In the genomic region with DNA sequence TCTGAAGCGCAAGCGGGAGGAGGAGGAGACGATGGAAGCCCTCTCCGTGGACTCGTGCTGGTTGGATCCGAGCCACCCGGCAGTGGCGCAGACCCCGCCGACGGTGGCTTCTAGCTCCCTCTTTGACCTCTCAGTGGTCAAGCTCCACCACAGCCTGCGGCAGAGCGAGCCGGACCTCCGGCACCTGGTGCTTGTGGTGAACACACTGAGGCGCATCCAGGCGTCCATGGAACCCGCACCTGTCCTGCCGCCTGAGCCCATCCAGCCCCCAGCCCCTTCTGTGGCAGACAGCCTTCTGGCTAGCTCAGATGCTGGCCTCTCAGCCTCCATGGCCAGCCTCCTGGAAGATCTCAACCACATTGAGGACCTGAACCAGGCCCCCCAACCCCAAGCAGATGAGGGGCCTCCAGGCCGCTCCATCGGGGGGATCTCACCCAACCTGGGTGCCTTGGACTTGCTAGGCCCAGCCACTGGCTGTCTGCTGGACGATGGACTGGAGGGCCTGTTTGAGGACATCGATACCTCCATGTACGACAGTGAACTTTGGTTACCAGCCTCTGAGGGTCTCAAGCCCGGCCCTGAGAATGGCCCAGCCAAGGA, we compare ENCODE assay signal across 10 mouse cellular contexts. TPM values are rescaled to one million over a fixed set of nuclear protein-coding genes. Genes with fewer than 3 reads are reported as not detected.
A peak's percentile ranks its signal among the peaks of the same experiment; 100 is the strongest.
DNase-seq lines count a peak whose midpoint lies in the region; ATAC-seq and TF ChIP-seq lines count a peak whose summit lies in the region.
"Had no signal": no experiment of that assay in that cellular context is flagged by ENCODE, and none has a peak within 500 bp of the region (broad histone marks: within the 10 kb centered on the region; RNA-seq: fewer than 3 reads in every experiment).

No protein-coding gene starts in this region.

- H3K9ac ChIP-seq in liver, embryonic 11.5 days (ENCODE audit: low read depth, low read length): peak overlapping the region; percentile 68; the same call in 1 of the 2 replicates
- H3K9ac ChIP-seq in liver, embryonic 15.5 days: peak overlapping the region; percentile 80; the same call in 1 of the 2 replicates
- H3K9ac ChIP-seq: hindbrain, embryonic 13.5 days; neural tube, embryonic 13.5 days had no signal

- H3K36me3 ChIP-seq in liver, embryonic 11.5 days (ENCODE audit: control insufficient read depth, insufficient read depth, low read length): peaks cover 8% of the 10 kb centered on the region; the same call in 1 of the 2 replicates
- H3K36me3 ChIP-seq in embryonic facial prominence, embryonic 10.5 days (replicated peaks): peaks cover 10% of the 10 kb centered on the region
- H3K36me3 ChIP-seq in liver, embryonic 15.5 days (replicated peaks): peaks cover 18% of the 10 kb centered on the region
- H3K36me3 ChIP-seq: hindbrain, embryonic 13.5 days; neural tube, embryonic 13.5 days had no signal

- no peak for ATAC-seq in liver, embryonic 11.5 days (replicated peaks; ENCODE audit: low FRiP score)
- ATAC-seq in liver, embryonic 15.5 days (ENCODE audit: insufficient read depth): no peak
- ATAC-seq in megakaryocyte-erythroid progenitor cell, adult 5-6 weeks (replicated peaks; ENCODE audit: low FRiP score, low TSS enrichment, poor library complexity, severe bottlenecking): no peak

- peak overlapping the region; percentile 71 for H3K4me3 ChIP-seq in gastrocnemius, adult 2 months
- no peak overlapping the region for H3K4me3 ChIP-seq in liver, embryonic 11.5 days (ENCODE audit: low read depth, low read length)
- peak overlapping the region; percentile 11; the same call in 1 of the 2 replicates for H3K4me3 ChIP-seq in embryonic facial prominence, embryonic 10.5 days
- peak overlapping the region; percentile 63 for H3K4me3 ChIP-seq in liver, embryonic 15.5 days (replicated peaks)
- H3K4me3 ChIP-seq: hindbrain, embryonic 13.5 days had no signal

- intact Hi-C loops in gastrocnemius, adult 2 months (cut with DNase I): no loop called here

- H3K4me1 ChIP-seq in liver, embryonic 11.5 days (replicated peaks; ENCODE audit: control insufficient read depth, insufficient read depth, low read length): peaks cover 40% of the 10 kb centered on the region
- peaks cover 51% of the 10 kb centered on the region for H3K4me1 ChIP-seq in embryonic facial prominence, embryonic 10.5 days
- H3K4me1 ChIP-seq in liver, embryonic 15.5 days (replicated peaks): peaks cover 81% of the 10 kb centered on the region

- no peak for TF ChIP-seq CTCF in gastrocnemius, adult 2 months (IDR thresholded peaks at IDR 0.05)

- 91% methylated on average over 25 of the region's 25 CpGs for WGBS in liver, embryonic 11.5 days
- 92% methylated on average over 25 of the region's 25 CpGs for WGBS in embryonic facial prominence, embryonic 10.5 days
- WGBS in liver, embryonic 15.5 days (ENCODE audit: insufficient replicate concordance): 85% methylated on average over 25 of the region's 25 CpGs

- peak overlapping the region; percentile 98 for H3K27ac ChIP-seq in gastrocnemius, adult 2 months
- peak overlapping the region; percentile 96; the same call in 1 of the 2 replicates for H3K27ac ChIP-seq in liver, embryonic 11.5 days (ENCODE audit: low read depth, low read length)
- peak overlapping the region; percentile 93 for H3K27ac ChIP-seq in embryonic facial prominence, embryonic 10.5 days (replicated peaks)
- H3K27ac ChIP-seq in liver, embryonic 15.5 days (replicated peaks): peak overlapping the region; percentile 95
- H3K27ac ChIP-seq: hindbrain, embryonic 13.5 days had no signal

- no peaks in the 10 kb centered on the region for H3K9me3 ChIP-seq in liver, embryonic 11.5 days (ENCODE audit: control insufficient read depth, low read length)
- no peaks in the 10 kb centered on the region for H3K9me3 ChIP-seq in embryonic facial prominence, embryonic 10.5 days
- no peaks in the 10 kb centered on the region for H3K9me3 ChIP-seq in liver, embryonic 15.5 days (replicated peaks)
- H3K9me3 ChIP-seq: hindbrain, embryonic 13.5 days; neural tube, embryonic 13.5 days had no signal

- H3K27me3 ChIP-seq in liver, embryonic 11.5 days (replicated peaks; ENCODE audit: control insufficient read depth, insufficient read depth, low read length): no peaks in the 10 kb centered on the region
- H3K27me3 ChIP-seq in embryonic facial prominence, embryonic 10.5 days (replicated peaks; ENCODE audit: low read depth, poor library complexity, severe bottlenecking): peaks cover 7% of the 10 kb centered on the region
- no peaks in the 10 kb centered on the region for H3K27me3 ChIP-seq in liver, embryonic 15.5 days

- H3K4me2 ChIP-seq in liver, embryonic 11.5 days: peak overlapping the region; percentile 78
- peak overlapping the region; percentile 91 for H3K4me2 ChIP-seq in liver, embryonic 15.5 days

- DNase-seq in gastrocnemius, adult 2 months: no peak
- no peak for DNase-seq in gastrocnemius, adult 18-20 months (ENCODE audit: low spot score)
- DNase-seq in liver, embryonic 11.5 days (ENCODE audit: low spot score): no peak
- DNase-seq in liver: no peak
- no peak for DNase-seq in embryonic facial prominence, embryonic 10.5 days (ENCODE audit: low spot score)
- DNase-seq in left cerebral cortex, adult 11 months (ENCODE audit: low spot score): no peak

RNA-seq across cellular contexts. Expression of gene Sertad1, which starts 2.7 kb away (rescaled TPM):
- 1 to 10 TPM; 5.5 to 9.1 TPM for total RNA-seq in gastrocnemius, adult 2 months (2021)
- 1 to 10 TPM; 6.9 to 8.4 TPM for total RNA-seq in gastrocnemius, adult 18-20 months (2021)
- 23.0 and 24.3 TPM in 2 replicates for polyA plus RNA-seq in liver, embryonic 11.5 days (2014; fragmentation: Nextera tagmentation; extraction: Ambion mirVana)
- polyA plus RNA-seq in embryonic facial prominence, embryonic 10.5 days (2016; fragmentation: Nextera tagmentation; extraction: Ambion mirVana): 24.0 and 25.1 TPM in 2 replicates
- polyA plus RNA-seq in liver, embryonic 15.5 days (2015; fragmentation: Nextera tagmentation; extraction: Ambion mirVana): 28.2 and 29.6 TPM in 2 replicates
- 2.0 and 6.6 TPM in 2 replicates for total RNA-seq in megakaryocyte-erythroid progenitor cell, adult 5-6 weeks (2014; fragmentation: Nextera tagmentation)
- total RNA-seq in megakaryocyte-erythroid progenitor cell, adult 5-6 weeks (2017): 9.7 and 11.3 TPM in 2 replicates

RNA-seq across cellular contexts. Expression of gene Prx, which starts 9.8 kb away (rescaled TPM):
- 1 to 10 TPM; 3.1 to 4.1 TPM for total RNA-seq in gastrocnemius, adult 2 months (2021)
- 1 to 10 TPM; 5.2 to 6.6 TPM for total RNA-seq in gastrocnemius, adult 18-20 months (2021)
- 0.80 and 0.84 TPM in 2 replicates for polyA plus RNA-seq in liver, embryonic 11.5 days (2014; fragmentation: Nextera tagmentation; extraction: Ambion mirVana)
- polyA plus RNA-seq in embryonic facial prominence, embryonic 10.5 days (2016; fragmentation: Nextera tagmentation; extraction: Ambion mirVana): 3.8 and 4.2 TPM in 2 replicates
- polyA plus RNA-seq in liver, embryonic 15.5 days (2015; fragmentation: Nextera tagmentation; extraction: Ambion mirVana): 0.67 and 0.75 TPM in 2 replicates
- 0.77 and 1.9 TPM in 2 replicates for total RNA-seq in megakaryocyte-erythroid progenitor cell, adult 5-6 weeks (2014; fragmentation: Nextera tagmentation)
- 1.3 and 1.4 TPM in 2 replicates for total RNA-seq in megakaryocyte-erythroid progenitor cell, adult 5-6 weeks (2017)

RNA-seq across cellular contexts. Expression of gene Sertad3, which starts 15.8 kb away (rescaled TPM):
- total RNA-seq in gastrocnemius, adult 2 months (2021): 1 to 10 TPM; 3.3 to 7.1 TPM
- 1 to 10 TPM; 3.0 to 4.0 TPM for total RNA-seq in gastrocnemius, adult 18-20 months (2021)
- 20.6 and 21.5 TPM in 2 replicates for polyA plus RNA-seq in liver, embryonic 11.5 days (2014; fragmentation: Nextera tagmentation; extraction: Ambion mirVana)
- 26.2 and 26.5 TPM in 2 replicates for polyA plus RNA-seq in embryonic facial prominence, embryonic 10.5 days (2016; fragmentation: Nextera tagmentation; extraction: Ambion mirVana)
- 35.6 and 38.9 TPM in 2 replicates for polyA plus RNA-seq in liver, embryonic 15.5 days (2015; fragmentation: Nextera tagmentation; extraction: Ambion mirVana)
- total RNA-seq in megakaryocyte-erythroid progenitor cell, adult 5-6 weeks (2014; fragmentation: Nextera tagmentation): 4.8 and 10.1 TPM in 2 replicates
- 4.3 and 12.5 TPM in 2 replicates for total RNA-seq in megakaryocyte-erythroid progenitor cell, adult 5-6 weeks (2017)

RNA-seq across cellular contexts. Expression of gene Hipk4, which starts 33.7 kb away (rescaled TPM):
- total RNA-seq in gastrocnemius, adult 2 months (2021): under 1 TPM in 1 of 2 experiments, not detected in 1; 0.13 TPM
- total RNA-seq in gastrocnemius, adult 18-20 months (2021): not detected
- 0.33 and 0.40 TPM in 2 replicates for polyA plus RNA-seq in liver, embryonic 11.5 days (2014; fragmentation: Nextera tagmentation; extraction: Ambion mirVana)
- polyA plus RNA-seq in embryonic facial prominence, embryonic 10.5 days (2016; fragmentation: Nextera tagmentation; extraction: Ambion mirVana): 0.45 and 0.60 TPM in 2 replicates
- polyA plus RNA-seq in liver, embryonic 15.5 days (2015; fragmentation: Nextera tagmentation; extraction: Ambion mirVana): 0.10 and 0.16 TPM in 2 replicates
- 2.4 and 2.6 TPM in 2 replicates for total RNA-seq in megakaryocyte-erythroid progenitor cell, adult 5-6 weeks (2014; fragmentation: Nextera tagmentation)
- total RNA-seq in megakaryocyte-erythroid progenitor cell, adult 5-6 weeks (2017): 0.23 TPM in 1 of 2 replicates, not detected in the other

RNA-seq across cellular contexts. Expression of gene Blvrb, which starts 41.6 kb away (rescaled TPM):
- 10 to 100 TPM in 1 of 2 experiments, 1 to 10 TPM in 1; 8.9 to 15.8 TPM for total RNA-seq in gastrocnemius, adult 2 months (2021)
- total RNA-seq in gastrocnemius, adult 18-20 months (2021): 10 to 100 TPM; 12.5 to 12.7 TPM
- 581 and 583 TPM in 2 replicates for polyA plus RNA-seq in liver, embryonic 11.5 days (2014; fragmentation: Nextera tagmentation; extraction: Ambion mirVana)
- polyA plus RNA-seq in embryonic facial prominence, embryonic 10.5 days (2016; fragmentation: Nextera tagmentation; extraction: Ambion mirVana): 31.9 and 35.2 TPM in 2 replicates
- 920 and 1,009 TPM in 2 replicates for polyA plus RNA-seq in liver, embryonic 15.5 days (2015; fragmentation: Nextera tagmentation; extraction: Ambion mirVana)
- 667 and 741 TPM in 2 replicates for total RNA-seq in megakaryocyte-erythroid progenitor cell, adult 5-6 weeks (2014; fragmentation: Nextera tagmentation)
- 183 and 213 TPM in 2 replicates for total RNA-seq in megakaryocyte-erythroid progenitor cell, adult 5-6 weeks (2017)
